Mouse (Mus musculus): ENCODE data around the gene Zfp775. TPM values are rescaled to one million over a fixed set of nuclear protein-coding genes. Genes with fewer than 3 reads are reported as not detected.

The Zfp775 gene
- polyA plus RNA-seq, 1 experiment from 2014 or later, result 15.8 TPM

DNA sequence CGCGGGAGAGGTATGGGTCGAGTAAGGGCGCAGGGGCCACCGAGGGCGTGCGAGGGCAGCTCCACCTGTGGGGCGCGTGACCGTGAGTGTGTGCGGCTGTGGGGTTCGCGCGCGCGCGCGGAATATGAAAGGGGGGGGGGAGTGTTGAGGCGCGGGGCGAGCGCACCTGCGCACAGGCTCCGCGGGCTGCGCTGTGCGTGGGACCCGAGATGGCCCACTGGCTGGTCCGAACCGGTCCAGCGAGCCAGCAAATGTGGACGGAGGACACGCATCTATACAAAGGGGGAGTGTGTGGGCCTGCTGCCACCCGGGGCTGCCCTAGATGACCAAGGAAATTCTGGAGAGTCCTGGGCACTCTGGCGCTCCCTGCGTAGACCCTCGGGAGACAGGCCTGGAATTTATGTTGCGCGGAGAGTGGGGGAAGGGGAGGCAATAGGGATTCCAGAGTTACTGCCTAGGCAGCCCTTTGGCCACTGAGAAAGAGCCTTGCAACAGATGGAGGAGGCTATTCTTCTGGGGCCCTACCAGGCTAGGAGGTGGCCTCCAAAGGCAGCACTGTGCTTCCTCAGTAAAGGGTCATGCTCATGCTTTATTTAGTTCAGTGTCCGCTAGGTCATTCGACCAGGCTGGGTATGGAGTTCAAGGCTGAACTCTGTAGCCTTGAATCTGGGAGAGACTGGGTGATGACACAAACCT lies 7.7 kb upstream of the Zfp775 start:
- Histone ChIP-seq H3K36me3 (peaks cover 34% of the 10 kb centered on the region), H3K9ac (replicated peaks) (peak overlapping the region; percentile 77), H3K27me3 (no peaks in the 10 kb centered on the region), H3K4me3 (peak overlapping the region; percentile 62), H3K4me2 (replicated peaks) (peak overlapping the region; percentile 61), H3K27ac (replicated peaks) (peak overlapping the region; percentile 81), H3K4me1 (peaks cover 20% of the 10 kb centered on the region), H3K9me3 (peaks cover 9% of the 10 kb centered on the region; the same call in 1 of the 2 replicates)
- peak; percentile 78 for ATAC-seq (replicated peaks)
- under 1% methylated on average over 40 of the region's 41 CpGs for WGBS

DNA sequence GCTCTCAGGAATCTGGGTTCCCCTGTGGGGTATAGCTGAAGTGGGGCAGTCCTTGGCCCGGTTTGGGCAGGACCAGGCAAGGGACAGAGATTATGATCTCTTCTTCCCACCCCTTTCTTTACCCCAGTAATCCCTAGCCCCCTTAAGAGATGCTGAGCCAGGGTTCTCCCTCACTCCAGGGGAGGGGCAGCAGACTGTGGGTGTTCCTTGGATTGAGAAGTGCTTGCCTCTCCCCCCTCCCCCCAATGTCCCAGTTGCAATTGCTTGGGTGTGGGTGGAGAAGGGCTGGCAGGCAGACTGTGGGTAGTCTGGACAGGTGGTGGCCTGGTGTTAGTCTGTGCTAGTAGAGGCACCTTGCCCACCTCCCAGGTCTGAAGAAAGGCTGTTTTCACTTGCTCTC lies 6.6 kb upstream of the Zfp775 start:
- H3K36me3 ChIP-seq, result peaks cover 42% of the 10 kb centered on the region
- 50% methylated on average over 1 of the region's 1 CpGs for WGBS
- ATAC-seq (replicated peaks), result no peak
- no peak overlapping the region for H3K27ac ChIP-seq (replicated peaks)
- peak overlapping the region; percentile 61 for H3K4me2 ChIP-seq (replicated peaks)
- H3K9ac ChIP-seq (replicated peaks), result peak overlapping the region; percentile 77; the same call in 1 of the 2 replicates
- no peaks in the 10 kb centered on the region for H3K27me3 ChIP-seq
- peaks cover 9% of the 10 kb centered on the region; the same call in 1 of the 2 replicates for H3K9me3 ChIP-seq
- peaks cover 20% of the 10 kb centered on the region for H3K4me1 ChIP-seq
- H3K4me3 ChIP-seq, result peak overlapping the region; percentile 62; the same call in 1 of the 2 replicates

DNA sequence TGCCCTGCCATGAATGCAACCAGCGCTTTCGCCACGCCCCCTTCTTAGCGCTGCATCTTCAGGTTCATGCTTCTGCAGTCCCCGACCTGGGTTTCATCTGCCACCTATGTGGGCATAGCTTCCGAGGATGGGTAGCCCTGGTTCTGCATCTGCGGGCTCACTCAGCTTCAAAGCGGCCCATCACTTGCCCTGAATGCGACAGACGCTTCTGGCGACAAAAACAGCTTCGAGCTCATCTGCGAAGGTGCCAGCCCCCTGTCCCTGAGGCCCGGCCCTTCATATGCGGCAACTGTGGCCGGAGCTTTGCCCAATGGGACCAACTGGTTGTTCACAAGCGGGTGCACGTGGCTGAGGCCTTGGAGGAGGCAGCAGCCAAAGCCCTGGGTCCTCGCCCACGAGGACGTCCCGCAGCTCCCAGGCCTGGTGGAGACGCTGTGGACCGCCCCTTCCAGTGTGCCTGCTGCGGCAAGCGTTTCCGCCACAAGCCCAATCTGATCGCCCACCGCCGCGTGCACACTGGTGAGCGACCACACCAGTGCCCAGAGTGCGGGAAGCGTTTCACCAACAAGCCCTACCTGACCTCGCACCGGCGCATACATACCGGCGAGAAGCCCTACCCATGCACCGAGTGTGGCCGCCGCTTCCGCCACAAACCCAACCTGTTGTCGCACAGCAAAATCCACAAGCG lies 5.2 kb upstream of the Zfp775 start:
- WGBS, result 96% methylated on average over 45 of the region's 45 CpGs
- peaks cover 42% of the 10 kb centered on the region for H3K36me3 ChIP-seq
- no peak overlapping the region for H3K4me2 ChIP-seq (replicated peaks)
- ATAC-seq (replicated peaks), result no peak
- H3K4me3 ChIP-seq, result no peak overlapping the region
- H3K27me3 ChIP-seq, result no peaks in the 10 kb centered on the region
- H3K27ac ChIP-seq (replicated peaks), result no peak overlapping the region
- peaks cover 28% of the 10 kb centered on the region for H3K4me1 ChIP-seq
- no peak overlapping the region for H3K9ac ChIP-seq (replicated peaks)
- H3K9me3 ChIP-seq, result peaks cover 9% of the 10 kb centered on the region; the same call in 1 of the 2 replicates

DNA sequence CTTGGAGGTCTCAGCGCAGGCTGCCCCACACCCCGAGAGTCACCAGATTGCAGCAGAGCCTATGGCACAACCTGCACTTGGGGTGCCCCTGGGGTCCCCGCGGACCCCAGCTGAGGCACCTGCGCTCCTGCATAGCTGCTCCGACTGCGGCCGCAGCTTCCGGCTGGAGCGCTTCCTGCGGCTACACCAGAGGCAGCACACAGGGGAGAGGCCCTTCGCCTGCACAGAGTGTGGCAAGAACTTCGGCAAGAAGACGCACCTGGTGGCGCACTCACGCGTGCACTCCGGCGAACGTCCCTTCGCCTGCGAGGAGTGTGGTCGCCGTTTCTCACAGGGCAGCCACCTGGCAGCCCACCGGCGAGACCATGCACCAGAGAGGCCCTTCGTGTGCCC lies 4.6 kb upstream of the Zfp775 start:
- no peak overlapping the region for H3K4me3 ChIP-seq
- WGBS, result 96% methylated on average over 27 of the region's 27 CpGs
- H3K4me2 ChIP-seq (replicated peaks), result no peak overlapping the region
- no peak for ATAC-seq (replicated peaks)
- H3K9me3 ChIP-seq, result peaks cover 9% of the 10 kb centered on the region; the same call in 1 of the 2 replicates
- H3K27me3 ChIP-seq, result no peaks in the 10 kb centered on the region
- no peak overlapping the region for H3K27ac ChIP-seq (replicated peaks)
- peaks cover 28% of the 10 kb centered on the region for H3K4me1 ChIP-seq
- H3K36me3 ChIP-seq, result peaks cover 42% of the 10 kb centered on the region
- H3K9ac ChIP-seq (replicated peaks), result no peak overlapping the region

DNA sequence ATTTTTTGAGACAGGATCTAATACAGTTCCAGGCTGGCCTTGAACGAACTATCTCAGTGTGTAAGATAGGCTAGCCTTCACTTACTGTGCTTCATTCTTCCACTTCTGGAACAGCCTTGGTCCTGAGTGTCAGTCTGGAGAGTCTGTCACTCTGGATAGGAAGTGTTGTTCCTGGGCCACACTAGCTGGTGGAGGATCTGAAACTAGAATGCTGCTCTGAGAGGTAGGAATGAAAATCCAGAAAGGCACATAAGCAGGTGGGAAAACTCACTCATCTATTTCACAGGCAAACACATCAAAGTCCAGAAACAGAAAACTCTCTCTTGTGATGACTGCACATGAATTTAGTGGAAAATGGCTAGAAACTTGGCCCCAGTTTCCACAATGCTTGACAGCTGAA lies 1.3 kb upstream of the Zfp775 start:
- Histone ChIP-seq H3K4me2 (replicated peaks) (no peak overlapping the region), H3K27me3 (no peaks in the 10 kb centered on the region), H3K36me3 (peaks cover 42% of the 10 kb centered on the region), H3K4me3 (no peak overlapping the region), H3K9me3 (peaks cover 9% of the 10 kb centered on the region; the same call in 1 of the 2 replicates), H3K4me1 (peaks cover 19% of the 10 kb centered on the region), H3K9ac (replicated peaks) (no peak overlapping the region), H3K27ac (replicated peaks) (peak overlapping the region; percentile 90; the same call in 1 of the 2 replicates)
- WGBS, result 92% methylated on average over 1 of the region's 1 CpGs
- no peak for ATAC-seq (replicated peaks)

DNA sequence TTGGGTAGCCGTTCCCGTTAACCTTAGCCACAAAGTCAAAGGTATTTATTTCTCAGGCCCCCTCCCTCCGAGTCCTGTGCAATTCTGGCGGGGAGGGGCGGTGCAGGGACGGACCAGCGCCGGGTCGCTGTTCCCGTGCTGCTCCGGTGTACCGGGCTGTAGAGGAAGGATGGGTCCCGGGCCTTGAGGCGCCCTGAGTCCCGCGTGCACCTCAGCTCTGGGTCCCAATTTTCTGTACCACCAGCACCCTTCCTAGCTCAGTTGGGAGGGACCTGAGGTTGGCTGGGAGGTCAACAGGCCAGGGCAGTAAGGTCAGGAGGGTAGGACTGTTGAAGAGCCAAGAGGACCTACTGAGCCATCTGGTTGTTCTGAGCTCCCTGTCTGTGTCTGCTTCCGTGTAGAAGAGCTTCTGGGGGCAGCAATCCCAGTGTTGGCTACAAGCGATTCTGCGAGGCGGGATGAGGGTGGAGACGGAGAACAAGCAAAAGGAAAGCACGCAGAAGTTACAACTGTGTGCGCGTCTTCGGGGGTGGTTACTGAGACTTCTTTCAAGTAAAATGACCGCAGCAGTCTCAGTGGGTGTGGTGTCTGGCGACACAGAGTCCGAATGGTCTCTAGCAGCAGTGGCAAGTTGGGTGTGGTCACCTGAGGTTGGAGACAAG lies 348 bp downstream of the Zfp775 start:
- peak; percentile 84 for ATAC-seq (replicated peaks)
- Histone ChIP-seq H3K4me3 (peak overlapping the region; percentile 92), H3K27me3 (no peaks in the 10 kb centered on the region), H3K4me2 (replicated peaks) (peak overlapping the region; percentile 78), H3K36me3 (peaks cover 28% of the 10 kb centered on the region), H3K9me3 (no peaks in the 10 kb centered on the region), H3K27ac (replicated peaks) (peak overlapping the region; percentile 90), H3K4me1 (peaks cover 19% of the 10 kb centered on the region), H3K9ac (replicated peaks) (peak overlapping the region; percentile 96)
- WGBS, result 2% methylated on average over 28 of the region's 28 CpGs

DNA sequence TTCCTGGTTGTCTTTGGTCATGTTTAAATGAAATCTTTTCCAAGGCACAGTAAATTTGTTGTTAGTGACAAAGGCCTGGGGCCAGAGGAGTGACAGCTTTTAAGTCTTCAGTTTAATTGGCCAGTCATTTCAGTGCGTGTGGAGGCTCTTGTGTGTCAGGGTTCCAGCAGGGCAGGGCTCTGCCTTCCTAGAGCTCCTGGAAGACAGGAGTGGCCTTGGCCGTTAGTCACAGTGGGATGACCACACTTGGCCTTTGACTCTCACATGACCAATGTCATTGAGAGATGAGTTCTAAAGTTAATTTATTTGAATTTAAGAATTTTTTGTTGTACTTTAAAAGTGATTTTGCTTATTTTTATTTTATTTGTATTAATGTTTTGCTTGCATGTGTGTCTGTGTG lies 6.3 kb downstream of the Zfp775 start:
- H3K4me3 ChIP-seq, result no peak overlapping the region
- no peaks in the 10 kb centered on the region for H3K27me3 ChIP-seq
- H3K4me2 ChIP-seq (replicated peaks), result no peak overlapping the region
- no peak overlapping the region for H3K9ac ChIP-seq (replicated peaks)
- no peaks in the 10 kb centered on the region for H3K9me3 ChIP-seq
- H3K27ac ChIP-seq (replicated peaks), result no peak overlapping the region
- 0 out of 2 replicates have a peak, but pooled peaks cover 7% of the 10 kb centered on the region for H3K36me3 ChIP-seq
- peaks cover 2% of the 10 kb centered on the region for H3K4me1 ChIP-seq
- 59% methylated on average over 2 of the region's 2 CpGs for whole genome bisulfite sequencing
- ATAC-seq (replicated peaks), result no peak

DNA sequence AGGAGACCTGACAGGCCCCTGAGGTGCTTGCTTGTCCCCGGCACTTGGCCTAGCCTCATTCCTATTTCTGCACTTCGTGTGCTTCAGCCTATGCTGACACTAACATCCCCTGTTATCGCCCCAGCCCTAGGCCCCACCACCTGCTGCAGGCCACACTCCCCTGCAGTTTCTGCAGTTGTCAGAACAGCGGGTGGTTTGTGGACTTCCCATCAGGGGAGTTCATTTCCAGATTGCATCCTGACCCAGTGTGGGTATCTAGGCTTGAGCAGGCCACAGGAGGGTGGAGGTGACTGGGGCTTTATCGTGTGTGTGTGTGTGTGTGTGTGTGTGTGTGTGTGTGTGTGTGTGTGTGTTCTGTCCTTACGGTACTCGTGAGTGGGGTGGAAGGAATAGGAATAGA lies 7.6 kb downstream of the Zfp775 start:
- 60% methylated on average over 7 of the region's 7 CpGs for WGBS
- no peak overlapping the region for H3K9ac ChIP-seq (replicated peaks)
- peaks cover 18% of the 10 kb centered on the region for H3K36me3 ChIP-seq
- H3K4me3 ChIP-seq, result no peak overlapping the region
- no peak overlapping the region for H3K27ac ChIP-seq (replicated peaks)
- no peaks in the 10 kb centered on the region for H3K4me1 ChIP-seq
- no peaks in the 10 kb centered on the region for H3K9me3 ChIP-seq
- no peaks in the 10 kb centered on the region for H3K27me3 ChIP-seq
- no peak overlapping the region for H3K4me2 ChIP-seq (replicated peaks)
- no peak for ATAC-seq (replicated peaks)

DNA sequence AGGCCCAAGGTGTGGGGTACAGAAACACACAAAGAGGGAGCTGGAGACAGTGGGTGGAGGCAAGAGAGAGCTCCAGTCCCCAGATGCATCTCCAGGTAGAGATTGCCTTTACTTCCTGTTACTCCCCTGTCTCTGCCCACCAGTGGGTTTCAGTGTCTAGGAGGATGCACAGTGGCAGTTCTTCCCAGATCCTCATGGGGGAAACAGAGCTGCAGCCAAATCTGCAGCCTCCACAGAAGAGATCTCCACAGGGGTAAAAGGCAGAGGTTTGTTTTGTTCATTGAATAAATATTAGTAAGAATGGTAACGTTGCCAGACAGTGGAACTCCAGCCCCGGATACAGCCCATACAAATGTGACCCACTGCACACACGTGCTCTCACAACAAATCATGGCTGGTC lies 8.8 kb downstream of the Zfp775 start:
- no peak overlapping the region for H3K27ac ChIP-seq (replicated peaks)
- H3K9ac ChIP-seq (replicated peaks), result no peak overlapping the region
- no peak for ATAC-seq (replicated peaks)
- no peaks in the 10 kb centered on the region for H3K27me3 ChIP-seq
- H3K4me2 ChIP-seq (replicated peaks), result no peak overlapping the region
- H3K4me1 ChIP-seq, result no peaks in the 10 kb centered on the region
- H3K36me3 ChIP-seq, result peaks cover 24% of the 10 kb centered on the region
- H3K9me3 ChIP-seq, result no peaks in the 10 kb centered on the region
- H3K4me3 ChIP-seq, result no peak overlapping the region
- WGBS, result 82% methylated on average over 3 of the region's 3 CpGs

DNA sequence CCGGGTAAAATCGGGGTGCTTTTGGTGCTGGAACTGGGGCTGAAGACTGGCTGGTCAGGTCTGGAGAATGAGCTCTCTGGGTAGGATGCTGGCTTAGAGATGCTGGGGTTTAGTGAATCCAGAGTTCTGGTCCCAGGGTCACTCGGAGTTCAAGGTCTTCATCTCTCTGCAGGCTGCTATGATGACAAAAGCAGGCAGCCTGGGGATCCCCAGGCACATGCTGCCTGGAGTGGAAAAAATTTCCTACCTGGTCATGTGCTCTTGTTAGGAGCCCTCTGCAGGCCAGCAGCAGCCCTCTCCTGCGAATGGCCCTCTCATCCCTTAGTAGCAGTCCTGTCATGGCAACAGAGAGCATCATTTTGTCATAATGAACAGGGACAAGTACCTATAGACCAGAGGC lies 11.6 kb downstream of the Zfp775 start:
- peaks cover 24% of the 10 kb centered on the region for H3K36me3 ChIP-seq
- no peaks in the 10 kb centered on the region for H3K27me3 ChIP-seq
- H3K27ac ChIP-seq (replicated peaks), result no peak overlapping the region
- no peaks in the 10 kb centered on the region for H3K9me3 ChIP-seq
- H3K4me1 ChIP-seq, result no peaks in the 10 kb centered on the region
- no peak for ATAC-seq (replicated peaks)
- H3K4me2 ChIP-seq (replicated peaks), result no peak overlapping the region
- H3K9ac ChIP-seq (replicated peaks), result no peak overlapping the region
- H3K4me3 ChIP-seq, result no peak overlapping the region
- 88% methylated on average over 4 of the region's 4 CpGs for WGBS

DNA sequence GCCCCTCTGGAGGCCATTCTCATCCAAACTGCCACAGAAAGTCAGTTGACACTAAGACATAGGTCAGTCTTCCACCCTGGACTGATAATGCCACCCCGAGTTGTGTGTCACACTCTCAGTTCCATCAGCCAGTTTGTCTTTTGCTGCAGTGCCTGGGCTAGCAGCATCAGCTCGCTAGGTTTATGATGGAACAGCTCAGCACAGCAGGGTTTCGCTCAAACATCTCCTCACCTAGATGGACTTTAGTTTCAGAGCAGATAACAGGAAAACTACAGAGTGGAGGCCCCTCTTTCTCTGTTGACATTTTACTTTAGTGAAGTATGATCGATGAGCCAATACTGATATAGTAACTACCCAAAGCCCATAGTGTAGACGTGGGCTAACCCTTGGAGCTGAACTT lies 12.9 kb downstream of the Zfp775 start:
- 93% methylated on average over 5 of the region's 5 CpGs for WGBS

DNA sequence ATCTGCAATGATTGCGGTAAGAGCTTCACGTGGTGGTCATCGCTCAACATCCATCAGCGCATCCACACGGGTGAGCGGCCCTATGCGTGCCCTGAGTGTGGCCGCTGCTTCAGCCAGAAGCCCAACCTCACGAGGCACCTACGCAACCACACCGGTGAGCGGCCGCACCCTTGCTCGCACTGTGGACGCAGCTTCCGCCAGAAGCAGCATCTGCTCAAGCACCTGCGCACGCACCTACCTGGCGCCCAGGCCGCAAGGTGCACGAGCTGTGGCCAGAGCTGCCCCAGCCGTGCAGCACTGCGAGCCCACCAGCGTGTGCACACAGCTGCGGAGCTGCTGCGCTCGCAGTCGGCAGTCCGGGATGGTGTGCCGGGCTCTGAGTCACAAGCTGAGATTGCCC lies 18.2 kb downstream of the Zfp775 start:
- Histone ChIP-seq H3K4me1 (no peaks in the 10 kb centered on the region), H3K9ac (replicated peaks) (no peak overlapping the region), H3K27me3 (no peaks in the 10 kb centered on the region), H3K27ac (replicated peaks) (no peak overlapping the region), H3K4me2 (replicated peaks) (no peak overlapping the region), H3K9me3 (no peaks in the 10 kb centered on the region), H3K36me3 (peaks cover 24% of the 10 kb centered on the region), H3K4me3 (no peak overlapping the region)
- WGBS, result 91% methylated on average over 30 of the region's 30 CpGs
- ATAC-seq (replicated peaks), result no peak

More for the DNA sequence above, 12.9 kb downstream of the Zfp775 start:
- no peak overlapping the region for H3K4me3 ChIP-seq
- H3K4me1 ChIP-seq, result no peaks in the 10 kb centered on the region
- H3K27ac ChIP-seq (replicated peaks), result no peak overlapping the region
- no peak overlapping the region for H3K4me2 ChIP-seq (replicated peaks)
- no peak for ATAC-seq (replicated peaks)
- no peaks in the 10 kb centered on the region for H3K9me3 ChIP-seq
- no peaks in the 10 kb centered on the region for H3K27me3 ChIP-seq
- no peak overlapping the region for H3K9ac ChIP-seq (replicated peaks)
- peaks cover 31% of the 10 kb centered on the region for H3K36me3 ChIP-seq
